Comparison of ENCODE assay signal across 8 mouse cellular contexts in genomic region chr2:90583628-90584131, GRCm38 (mm10). TPM values are rescaled to one million over a fixed set of nuclear protein-coding genes. Genes with fewer than 3 reads are reported as not detected.
DNase-seq lines count a peak whose midpoint lies in the region; ATAC-seq lines count a peak whose summit lies in the region.

No protein-coding gene starts in this region.

- no peak for ATAC-seq in cerebellum, adult (ENCODE audit: insufficient number of reproducible peaks, low FRiP score, low TSS enrichment)
- peak; percentile 39 for ATAC-seq in granulocyte monocyte progenitor cell, adult 5-6 weeks (replicated peaks; ENCODE audit: poor library complexity, severe bottlenecking)

- DNase-seq in cerebellum, postnatal 14 days, result peak; percentile 14 to 35
- DNase-seq in 416B (ENCODE audit: low read depth), result peak; percentile 91
- DNase-seq in lung, postnatal 25 days (ENCODE audit: low spot score), result peak; percentile 83
- no peak for DNase-seq in frontal cortex, postnatal 36 days (ENCODE audit: low spot score in 2 of 2)
- DNase-seq in layer of hippocampus, adult 11-12 months (ENCODE audit: low spot score), result no peak
- no peak for DNase-seq in right cerebral cortex, adult 2 months (ENCODE audit: low spot score in 2 of 2)

RNA-seq across cellular contexts. Expression of gene Ptprj, which starts 3.2 kb away (rescaled TPM):
- total RNA-seq in granulocyte monocyte progenitor cell, adult 5-6 weeks (2014; fragmentation: Nextera tagmentation), result 14.5 and 15.0 TPM in 2 replicates
- total RNA-seq in granulocyte monocyte progenitor cell, adult 5-6 weeks (2017), result 13.3 and 15.9 TPM in 2 replicates

Comparison
In these comparisons a context has a peak if more than half of its experiments do, and no peak if none do; other contexts are left out.
1. DNase-seq: peak in cerebellum, postnatal 14 days (2 of 2), 416B (single experiment) and lung, postnatal 25 days (single experiment); none in frontal cortex, postnatal 36 days (0 of 2), layer of hippocampus, adult 11-12 months (single experiment) and right cerebral cortex, adult 2 months (0 of 2).